Mouse (Mus musculus): ENCODE results near the gene Gdpgp1. TPM values are rescaled to one million over a fixed set of nuclear protein-coding genes. Genes with fewer than 3 reads are reported as not detected.

Gene Gdpgp1
- 3.2 and 3.8 TPM in 2 replicates for polyA plus RNA-seq (2015; fragmentation: Nextera tagmentation; extraction: Ambion mirVana)

DNA sequence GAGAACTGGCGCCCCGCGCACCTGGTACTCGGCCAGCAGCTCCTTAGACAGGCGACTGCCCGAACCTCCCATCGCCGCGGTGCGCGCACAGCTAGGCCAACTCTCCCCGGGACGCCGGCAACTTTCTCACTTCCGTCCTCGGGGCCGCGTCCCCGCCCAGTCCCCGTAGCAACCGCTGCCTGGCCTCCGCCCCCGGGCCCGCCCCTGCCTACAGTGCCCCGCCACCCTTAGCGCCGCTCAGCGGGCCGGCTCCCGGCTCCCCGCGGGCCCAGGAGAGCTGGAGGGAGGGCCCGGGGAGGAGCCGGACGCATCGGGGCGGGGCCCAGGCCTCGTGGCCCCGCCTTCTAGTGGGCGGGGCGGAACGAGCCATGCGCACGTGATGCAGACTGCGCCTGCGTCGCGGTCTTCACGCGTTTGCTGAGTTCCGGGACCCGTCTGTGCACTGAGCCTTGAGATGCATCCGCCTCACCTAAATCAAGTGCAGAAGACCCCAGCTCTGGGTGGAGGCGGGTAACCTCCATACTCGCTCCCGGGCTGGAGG is at the start of gene Gdpgp1, which contains the start of gene Cib1:
Gene Gdpgp1 (plus strand): TSS at position 377 of the 541 bp plus-strand sequence.
Gene Cib1 (minus strand): TSS at position 325 of the 541 bp plus-strand sequence.
- H3K36me3 ChIP-seq = peaks cover 10% of the 10 kb centered on the region
- WGBS = under 1% methylated on average over 55 of the region's 56 CpGs
- peak within 1 kb of the TSS; percentile 60 for H3K9ac ChIP-seq
- peak; percentile 98 for ATAC-seq (ENCODE audit: insufficient number of reproducible peaks, low FRiP score, low TSS enrichment, low read depth)
- peak within 1 kb of the TSS; percentile 80 for H3K4me2 ChIP-seq
- no peaks in the 10 kb centered on the region for H3K9me3 ChIP-seq
- peak within 1 kb of the TSS; percentile 69 for H3K27ac ChIP-seq
- H3K4me1 ChIP-seq = peaks cover 16% of the 10 kb centered on the region
- H3K27me3 ChIP-seq = no peaks in the 10 kb centered on the region
- H3K4me3 ChIP-seq = peak within 1 kb of the TSS; percentile 64

DNA sequence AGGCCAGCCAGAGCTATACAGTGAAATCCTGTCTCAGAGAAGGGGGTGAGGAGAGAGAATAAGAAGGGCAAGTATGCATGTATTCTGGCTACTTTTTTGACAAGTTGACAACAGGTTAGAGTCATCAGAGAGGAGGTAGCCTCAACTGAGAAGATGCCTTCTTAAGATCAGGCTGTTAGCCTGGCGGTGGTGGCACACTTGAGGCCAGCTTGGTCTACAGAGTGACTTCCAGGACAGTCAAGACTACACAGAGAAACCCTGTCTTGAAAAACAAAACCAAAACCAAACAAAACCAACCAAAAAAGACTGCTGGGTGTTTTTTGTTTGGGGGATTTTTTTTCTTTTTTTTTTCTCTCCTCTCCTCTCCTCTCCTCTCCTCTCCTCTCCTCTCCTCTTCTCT is 49.2 kb upstream of the Gdpgp1 start:
- no peak overlapping the region for H3K4me3 ChIP-seq
- H3K9me3 ChIP-seq = no peaks in the 10 kb centered on the region
- no peaks in the 10 kb centered on the region for H3K27me3 ChIP-seq
- H3K4me2 ChIP-seq = no peak overlapping the region
- H3K9ac ChIP-seq = no peak overlapping the region
- 95% methylated on average over 1 of the region's 1 CpGs for WGBS
- H3K27ac ChIP-seq = no peak overlapping the region
- peaks cover 19% of the 10 kb centered on the region for H3K4me1 ChIP-seq
- H3K36me3 ChIP-seq = no peaks in the 10 kb centered on the region
- no peak for ATAC-seq (ENCODE audit: insufficient number of reproducible peaks, low FRiP score, low TSS enrichment, low read depth)

DNA sequence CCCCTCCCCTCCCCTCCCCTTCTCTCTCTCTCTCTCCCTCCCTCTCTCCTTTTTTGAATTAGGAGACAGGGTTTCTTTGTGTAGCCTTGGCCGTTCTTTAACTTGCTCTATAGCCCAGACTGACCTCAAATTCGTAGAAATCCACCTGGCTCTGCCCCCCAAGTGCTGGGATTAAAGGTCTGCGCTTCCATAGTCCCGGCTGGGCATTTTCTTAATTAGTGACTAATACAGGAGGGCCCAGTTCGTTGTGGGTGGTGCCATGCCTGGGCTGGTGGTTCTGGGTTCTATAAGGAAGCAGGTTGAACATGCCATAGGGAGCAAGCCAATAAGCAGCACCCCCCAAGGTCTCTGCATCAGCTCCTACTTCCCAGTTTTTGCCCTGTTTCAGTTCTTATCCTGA is 48.7 kb upstream of the Gdpgp1 start:
- WGBS = 54% methylated on average over 5 of the region's 5 CpGs
- ATAC-seq (ENCODE audit: insufficient number of reproducible peaks, low FRiP score, low TSS enrichment, low read depth) = no peak

DNA sequence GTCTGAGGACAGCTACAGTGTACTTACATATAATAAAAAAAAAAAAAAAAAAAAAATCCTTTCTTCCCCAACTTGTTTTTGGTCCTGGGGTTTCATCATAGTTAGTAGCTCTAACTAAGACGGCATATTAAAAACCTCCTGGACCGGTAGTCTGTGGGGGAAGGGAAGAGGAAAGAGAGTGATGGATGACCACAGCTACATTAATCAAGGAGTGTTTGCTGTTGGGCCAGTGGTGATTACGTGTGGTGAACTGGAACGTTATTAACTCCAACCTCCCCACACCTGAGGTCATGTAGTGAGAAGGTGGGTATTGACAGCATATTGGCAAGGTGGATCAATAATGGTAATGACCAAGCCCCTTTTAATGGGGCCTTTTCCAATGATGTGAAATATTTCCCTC is 48.1 kb upstream of the Gdpgp1 start:
- no peak overlapping the region for H3K27ac ChIP-seq
- H3K4me3 ChIP-seq = no peak overlapping the region
- peaks cover 25% of the 10 kb centered on the region for H3K4me1 ChIP-seq
- H3K27me3 ChIP-seq = no peaks in the 10 kb centered on the region
- H3K9ac ChIP-seq = no peak overlapping the region
- H3K4me2 ChIP-seq = no peak overlapping the region
- H3K9me3 ChIP-seq = no peaks in the 10 kb centered on the region
- H3K36me3 ChIP-seq = no peaks in the 10 kb centered on the region
- WGBS = 50% methylated on average over 4 of the region's 4 CpGs
- ATAC-seq (ENCODE audit: insufficient number of reproducible peaks, low FRiP score, low TSS enrichment, low read depth) = no peak

More for the DNA sequence above, 48.7 kb upstream of the Gdpgp1 start:
- Histone ChIP-seq H3K4me1 (peaks cover 22% of the 10 kb centered on the region), H3K4me3 (no peak overlapping the region), H3K36me3 (no peaks in the 10 kb centered on the region), H3K9me3 (no peaks in the 10 kb centered on the region), H3K27ac (no peak overlapping the region), H3K9ac (no peak overlapping the region), H3K4me2 (no peak overlapping the region), H3K27me3 (no peaks in the 10 kb centered on the region)

DNA sequence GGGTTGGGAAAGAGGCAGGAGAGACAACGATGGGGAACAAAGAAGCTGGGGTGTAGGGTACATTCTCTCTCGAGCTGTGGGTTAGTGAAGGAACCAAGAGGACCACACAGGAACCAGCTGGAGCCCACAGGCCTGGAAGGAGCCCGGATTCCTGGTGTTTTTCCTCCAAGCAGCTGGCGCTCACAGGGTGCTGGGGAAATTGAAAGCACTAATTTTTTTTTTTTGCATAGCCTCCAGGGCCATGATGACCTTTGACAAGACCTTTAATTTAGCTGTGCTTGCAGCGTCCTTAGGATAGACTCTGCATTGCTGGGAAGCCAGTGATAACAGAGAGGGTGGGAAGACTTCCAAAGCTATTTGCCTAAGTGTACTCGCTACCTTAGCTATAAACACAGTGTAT is 47.7 kb upstream of the Gdpgp1 start:
- no peaks in the 10 kb centered on the region for H3K9me3 ChIP-seq
- no peak overlapping the region for H3K4me2 ChIP-seq
- H3K27me3 ChIP-seq = no peaks in the 10 kb centered on the region
- WGBS = 53% methylated on average over 6 of the region's 6 CpGs
- H3K4me3 ChIP-seq = no peak overlapping the region
- peaks cover 25% of the 10 kb centered on the region for H3K4me1 ChIP-seq
- no peak overlapping the region for H3K9ac ChIP-seq
- H3K27ac ChIP-seq = no peak overlapping the region
- no peaks in the 10 kb centered on the region for H3K36me3 ChIP-seq
- no peak for ATAC-seq (ENCODE audit: insufficient number of reproducible peaks, low FRiP score, low TSS enrichment, low read depth)

DNA sequence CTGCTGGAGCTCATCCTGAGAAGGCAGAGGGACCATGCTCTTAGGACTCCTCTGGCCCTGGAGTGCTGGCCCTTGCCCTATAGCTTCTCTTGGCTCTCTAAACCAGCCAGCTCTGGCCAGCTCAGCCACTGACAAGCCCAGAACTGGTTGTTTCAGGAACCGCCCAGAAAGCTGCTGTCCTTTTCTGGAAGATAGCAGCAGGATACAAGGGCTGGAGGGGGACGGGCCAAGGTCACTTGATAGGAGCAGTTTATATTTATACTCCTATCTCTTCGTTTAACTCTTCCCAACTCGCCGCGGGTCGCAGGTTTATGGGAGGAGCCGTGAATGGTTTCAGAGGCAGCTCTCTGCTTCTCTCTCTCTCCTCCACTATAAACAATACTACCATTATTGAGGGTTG is 46.6 kb upstream of the Gdpgp1 start:
- H3K9ac ChIP-seq = no peak overlapping the region
- ATAC-seq (ENCODE audit: insufficient number of reproducible peaks, low FRiP score, low TSS enrichment, low read depth) = no peak

DNA sequence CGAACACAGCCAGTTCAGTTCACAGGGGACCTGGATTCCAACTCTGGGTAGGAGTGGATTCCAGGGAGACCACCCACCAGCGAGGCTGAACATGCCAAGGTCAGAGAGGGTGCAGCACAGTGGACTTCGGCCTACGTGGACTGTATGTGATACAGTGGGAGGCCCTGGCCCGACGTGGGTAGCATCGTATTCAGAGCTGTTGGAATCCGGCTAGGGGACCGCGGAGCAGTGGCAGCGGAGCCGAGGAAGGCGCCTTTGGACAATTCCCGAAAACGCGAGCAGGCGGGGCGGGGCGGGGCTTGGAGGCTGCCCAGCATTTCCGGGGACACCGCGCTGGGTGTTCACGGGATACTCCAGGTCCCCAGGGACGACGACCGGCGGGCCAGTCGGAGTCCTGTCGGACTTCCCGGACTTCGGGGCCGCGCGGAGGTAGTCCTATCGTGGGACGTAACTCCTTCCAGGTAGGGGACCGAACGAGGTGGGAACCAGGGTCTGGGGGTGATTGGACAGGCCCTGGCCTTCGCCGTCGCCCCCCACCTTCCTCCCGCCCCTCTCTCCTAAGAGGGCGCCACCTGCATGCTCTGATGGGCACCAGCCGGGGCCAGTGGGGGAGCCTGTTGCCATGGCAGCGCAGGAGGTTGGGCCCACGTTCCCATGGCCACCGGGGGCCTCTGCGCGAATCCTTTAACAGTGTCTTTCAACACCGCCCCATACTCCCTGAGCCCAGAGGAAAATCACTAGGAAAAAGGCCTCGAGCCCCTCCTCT is 46.0 kb upstream of the Gdpgp1 start, which contains the start of gene Sema4b:
Gene Sema4b (plus strand): TSS at position 311 of the 766 bp plus-strand sequence.
- peaks cover 34% of the 10 kb centered on the region for H3K4me1 ChIP-seq
- H3K27me3 ChIP-seq = no peaks in the 10 kb centered on the region
- ATAC-seq (ENCODE audit: insufficient number of reproducible peaks, low FRiP score, low TSS enrichment, low read depth) = peak; percentile 62
- peak within 1 kb of the TSS; percentile 85 for H3K4me2 ChIP-seq
- peak within 1 kb of the TSS; percentile 24 for H3K9ac ChIP-seq
- 1% methylated on average over 49 of the region's 51 CpGs for WGBS
- no peaks in the 10 kb centered on the region for H3K36me3 ChIP-seq
- no peaks in the 10 kb centered on the region for H3K9me3 ChIP-seq
- peak within 1 kb of the TSS; percentile 50 for H3K4me3 ChIP-seq
- peak within 1 kb of the TSS; percentile 14; the same call in 1 of the 2 replicates for H3K27ac ChIP-seq

More for the DNA sequence above, 46.6 kb upstream of the Gdpgp1 start:
- Histone ChIP-seq H3K27me3 (no peaks in the 10 kb centered on the region), H3K4me3 (peak overlapping the region; percentile 50), H3K4me2 (peak overlapping the region; percentile 85), H3K27ac (no peak overlapping the region), H3K36me3 (no peaks in the 10 kb centered on the region), H3K4me1 (peaks cover 27% of the 10 kb centered on the region), H3K9me3 (no peaks in the 10 kb centered on the region)
- 28% methylated on average over 8 of the region's 8 CpGs for WGBS

DNA sequence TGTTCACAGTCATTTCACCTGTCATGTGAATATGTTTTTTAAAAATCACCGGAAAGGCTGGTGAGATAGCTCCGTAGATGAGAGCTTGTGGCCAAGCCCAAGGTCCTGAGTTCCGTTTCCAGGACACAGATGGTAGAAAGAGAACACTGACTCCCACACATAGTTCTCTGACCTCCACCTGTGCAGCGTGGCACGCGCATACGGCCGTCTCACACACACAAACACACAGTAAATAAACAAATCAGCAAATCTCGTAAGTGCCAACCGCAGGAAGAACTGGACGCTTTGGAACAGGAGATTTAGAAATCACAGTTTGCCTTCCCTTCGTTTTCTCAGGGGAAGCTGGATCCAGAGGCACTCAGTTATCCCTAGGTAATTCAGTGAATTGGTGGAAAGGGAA is 45.2 kb upstream of the Gdpgp1 start:
- Histone ChIP-seq H3K4me1 (peaks cover 42% of the 10 kb centered on the region), H3K27ac (no peak overlapping the region)

DNA sequence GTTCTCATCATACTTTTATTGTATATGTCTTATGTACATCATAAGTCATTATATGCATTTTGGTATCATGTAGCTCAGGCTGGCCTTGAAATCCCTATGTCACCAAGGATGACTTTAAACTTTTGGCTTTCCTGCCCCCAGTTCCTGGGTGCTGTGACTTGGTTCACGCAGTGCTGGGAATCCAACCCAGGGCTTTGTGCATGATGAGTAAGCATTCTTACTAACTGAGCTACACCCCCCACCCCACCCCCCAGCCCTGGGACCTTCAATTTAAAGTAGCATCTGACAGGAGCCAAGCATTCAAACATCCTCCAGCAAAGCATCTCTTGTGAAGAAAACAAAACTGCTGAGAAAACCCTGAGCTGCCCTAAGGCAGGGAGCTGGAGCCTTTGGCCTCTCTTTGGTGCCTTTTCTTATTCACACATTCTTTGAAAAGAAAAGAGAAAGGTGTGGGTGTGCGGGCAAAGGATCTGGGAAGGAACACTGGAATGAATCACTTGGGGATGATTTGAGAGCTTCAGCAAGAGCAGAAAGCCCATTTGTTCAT is 44.0 kb upstream of the Gdpgp1 start:
- no peak for ATAC-seq (ENCODE audit: insufficient number of reproducible peaks, low FRiP score, low TSS enrichment, low read depth)
- peaks cover 47% of the 10 kb centered on the region for H3K4me1 ChIP-seq
- 0 out of 2 replicates have a peak overlapping the region, but pooled peaks have one; percentile 1 for H3K27ac ChIP-seq
- no peak overlapping the region for H3K4me3 ChIP-seq
- H3K36me3 ChIP-seq = no peaks in the 10 kb centered on the region
- no peaks in the 10 kb centered on the region for H3K9me3 ChIP-seq
- no peak overlapping the region for H3K9ac ChIP-seq
- no peak overlapping the region for H3K4me2 ChIP-seq
- no peaks in the 10 kb centered on the region for H3K27me3 ChIP-seq
- 72% methylated on average over 2 of the region's 2 CpGs for WGBS

More for the DNA sequence above, 45.2 kb upstream of the Gdpgp1 start:
- Histone ChIP-seq H3K27me3 (no peaks in the 10 kb centered on the region), H3K36me3 (no peaks in the 10 kb centered on the region), H3K4me3 (peak overlapping the region; percentile 50), H3K9ac (no peak overlapping the region), H3K9me3 (no peaks in the 10 kb centered on the region), H3K4me2 (peak overlapping the region; percentile 85)
- 80% methylated on average over 12 of the region's 12 CpGs for WGBS
- no peak for ATAC-seq (ENCODE audit: insufficient number of reproducible peaks, low FRiP score, low TSS enrichment, low read depth)

DNA sequence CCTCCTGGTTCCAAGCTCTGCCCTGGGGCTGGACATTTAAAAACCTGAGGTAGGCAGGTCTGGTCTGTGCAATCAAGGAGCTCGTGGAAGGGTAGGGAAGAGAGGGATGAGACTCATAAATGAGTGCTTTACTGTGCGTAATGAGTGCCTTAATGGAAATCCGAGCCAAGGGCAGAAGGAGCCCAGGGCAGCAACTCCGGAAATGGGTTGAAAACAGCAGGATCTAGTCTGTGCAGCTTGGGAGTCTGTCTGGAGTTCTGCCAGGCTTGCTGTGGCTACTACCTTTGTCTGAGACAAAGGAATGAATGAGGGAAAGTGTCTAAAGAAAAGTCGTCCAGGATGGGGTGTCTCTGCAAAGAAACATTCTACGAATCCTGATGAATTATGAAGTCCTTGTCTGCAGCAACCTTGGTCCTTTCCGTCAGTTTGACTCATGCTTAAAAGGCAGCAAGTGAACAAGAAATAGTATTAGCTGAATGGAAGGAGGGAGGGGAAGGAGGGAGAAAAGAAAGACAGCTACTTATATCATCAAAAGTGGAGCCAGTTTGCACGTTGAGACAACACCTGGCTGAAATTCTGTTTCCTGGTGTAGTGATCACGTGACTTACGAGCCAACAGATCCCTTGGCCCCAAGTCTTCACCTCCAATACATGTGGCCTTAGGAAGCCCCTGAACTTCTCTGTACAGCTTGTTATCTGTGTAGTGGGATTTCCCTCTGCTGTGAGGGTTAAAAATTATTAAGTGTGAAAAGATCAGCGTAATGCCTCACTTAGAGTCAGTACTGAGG is 43.3 kb upstream of the Gdpgp1 start:
- H3K9me3 ChIP-seq = no peaks in the 10 kb centered on the region
- no peak for ATAC-seq (ENCODE audit: insufficient number of reproducible peaks, low FRiP score, low TSS enrichment, low read depth)
- H3K4me1 ChIP-seq = peaks cover 53% of the 10 kb centered on the region
- 29% methylated on average over 11 of the region's 11 CpGs for WGBS
- no peak overlapping the region for H3K4me2 ChIP-seq
- no peaks in the 10 kb centered on the region for H3K36me3 ChIP-seq
- H3K4me3 ChIP-seq = no peak overlapping the region
- H3K27me3 ChIP-seq = no peaks in the 10 kb centered on the region
- no peak overlapping the region for H3K9ac ChIP-seq
- 0 out of 2 replicates have a peak overlapping the region, but pooled peaks have one; percentile 1 for H3K27ac ChIP-seq

DNA sequence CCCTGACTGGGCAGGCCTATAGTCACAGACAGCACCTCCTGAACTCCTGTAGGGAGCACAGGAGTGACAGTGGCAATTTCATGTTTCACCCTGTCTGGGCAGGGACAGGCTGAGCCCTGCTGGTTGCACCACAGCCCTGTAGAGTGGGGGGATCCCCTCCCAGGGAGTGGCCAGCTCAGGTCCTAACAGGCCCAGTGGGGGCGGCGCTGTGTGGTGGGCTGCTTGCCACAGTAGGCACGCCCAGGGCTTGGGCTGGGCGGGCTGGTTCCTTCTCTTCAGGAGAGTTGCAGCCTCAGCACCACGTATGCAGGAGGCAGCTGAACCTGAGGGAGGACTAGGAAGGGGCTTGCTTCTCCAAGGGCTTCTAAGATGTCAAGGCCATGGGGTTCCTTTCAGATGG is 41.2 kb upstream of the Gdpgp1 start:
- H3K27me3 ChIP-seq = no peaks in the 10 kb centered on the region
- WGBS = 35% methylated on average over 5 of the region's 5 CpGs
- peaks cover 49% of the 10 kb centered on the region for H3K4me1 ChIP-seq
- no peaks in the 10 kb centered on the region for H3K9me3 ChIP-seq
- peak overlapping the region; percentile 51; the same call in 1 of the 2 replicates for H3K4me2 ChIP-seq
- H3K27ac ChIP-seq = peak overlapping the region; percentile 81
- H3K9ac ChIP-seq = no peak overlapping the region
- no peak overlapping the region; the same call in 1 of the 2 replicates for H3K4me3 ChIP-seq
- H3K36me3 ChIP-seq = no peaks in the 10 kb centered on the region
- ATAC-seq (ENCODE audit: insufficient number of reproducible peaks, low FRiP score, low TSS enrichment, low read depth) = peak; percentile 75; the same call in 1 of the 2 replicates
